Comparison of ENCODE assay signal across 9 mouse cellular contexts in the genomic region with DNA sequence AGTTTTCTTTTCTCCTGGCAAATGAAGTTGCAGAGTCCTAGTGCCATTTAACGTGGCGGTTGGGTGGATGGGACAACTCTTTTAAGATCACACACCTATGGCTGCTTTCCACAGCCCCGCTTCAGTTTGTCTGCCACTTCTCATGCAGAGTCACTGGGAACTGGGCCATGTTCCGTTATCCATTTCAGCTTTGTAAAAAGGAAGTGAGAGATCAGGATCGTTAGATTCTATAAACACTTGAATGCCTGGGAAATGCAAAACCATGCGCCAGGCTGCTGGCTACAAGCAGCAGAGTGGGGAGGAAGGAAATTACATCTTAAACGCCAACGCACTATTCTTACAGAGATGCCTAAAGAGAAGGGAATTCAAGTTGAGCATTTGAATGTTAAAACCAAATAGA.
A peak's percentile ranks its signal among the peaks of the same experiment; 100 is the strongest.
DNase-seq lines count a peak whose midpoint lies in the region; ATAC-seq lines count a peak whose summit lies in the region.
"Had no signal": no experiment of that assay in that cellular context is flagged by ENCODE, and none has a peak within 500 bp of the region (broad histone marks: within the 10 kb centered on the region; RNA-seq: fewer than 3 reads in every experiment).

No protein-coding gene starts in this region.

- H3K4me2 ChIP-seq in hindbrain, embryonic 14.5 days (replicated peaks): peak overlapping the region; percentile 8; the same call in 1 of the 2 replicates

- no peak overlapping the region for H3K4me3 ChIP-seq in hindbrain, embryonic 14.5 days (replicated peaks; ENCODE audit: low read length)
- H3K4me3 ChIP-seq in hindbrain, embryonic 10.5 days: no peak overlapping the region
- H3K4me3 ChIP-seq: myocyte had no signal

- 38% methylated on average over 8 of the region's 8 CpGs for WGBS in hindbrain, embryonic 14.5 days
- WGBS in hindbrain, embryonic 10.5 days: 57% methylated on average over 8 of the region's 8 CpGs

- peaks cover 3% of the 10 kb centered on the region; the same call in 1 of the 2 replicates for H3K4me1 ChIP-seq in hindbrain, embryonic 14.5 days (replicated peaks; ENCODE audit: control insufficient read depth, insufficient read depth, low read length)
- H3K4me1 ChIP-seq in hindbrain, embryonic 10.5 days (replicated peaks): peaks cover 9% of the 10 kb centered on the region

- DNase-seq in hindbrain, embryonic 14.5 days (ENCODE audit: low spot score): no peak
- no peak for DNase-seq in hindbrain, embryonic 10.5 days (ENCODE audit: low spot score)
- peak; percentile 6 for DNase-seq in cerebellum, adult 9-11 months
- peak; percentile 15 for DNase-seq in lung, postnatal 36 days
- no peak for DNase-seq in T-cell, adult 2 months (ENCODE audit: low spot score)
- DNase-seq in retina, embryonic 14.5 days (ENCODE audit: low spot score): no peak

- H3K27me3 ChIP-seq in hindbrain, embryonic 14.5 days (ENCODE audit: control insufficient read depth, insufficient read depth, low read length): no peaks in the 10 kb centered on the region
- H3K27me3 ChIP-seq in hindbrain, embryonic 10.5 days (ENCODE audit: insufficient read depth, poor library complexity, severe bottlenecking): no peaks in the 10 kb centered on the region

- H3K9me3 ChIP-seq in hindbrain, embryonic 14.5 days (ENCODE audit: control insufficient read depth, low read length): no peaks in the 10 kb centered on the region
- H3K9me3 ChIP-seq in hindbrain, embryonic 10.5 days: no peaks in the 10 kb centered on the region

- no peak for ATAC-seq in hindbrain, embryonic 14.5 days (ENCODE audit: low FRiP score)
- ATAC-seq in granulocyte monocyte progenitor cell, adult 5-6 weeks (replicated peaks; ENCODE audit: poor library complexity, severe bottlenecking): peak; percentile 61
- ATAC-seq in CD4-positive, CD25-positive, alpha-beta regulatory T cell, adult 4 months: no peak

- no peak overlapping the region for H3K27ac ChIP-seq in hindbrain, embryonic 14.5 days
- no peak overlapping the region for H3K27ac ChIP-seq in hindbrain, embryonic 10.5 days

- no peak overlapping the region for H3K9ac ChIP-seq in hindbrain, embryonic 14.5 days

- no peaks in the 10 kb centered on the region for H3K36me3 ChIP-seq in hindbrain, embryonic 14.5 days (replicated peaks; ENCODE audit: control insufficient read depth, insufficient read depth)
- no peaks in the 10 kb centered on the region for H3K36me3 ChIP-seq in hindbrain, embryonic 10.5 days

Comparison
In these comparisons a context has a peak if more than half of its experiments do, and no peak if none do; other contexts are left out.
1. DNase-seq: peak in cerebellum, adult 9-11 months (single experiment) and lung, postnatal 36 days (single experiment); none in hindbrain, embryonic 14.5 days (single experiment), hindbrain, embryonic 10.5 days (single experiment), T-cell, adult 2 months (single experiment) and retina, embryonic 14.5 days (single experiment).